Mouse (Mus musculus): Measurements from ENCODE around the gene Mb21d2.

DNA sequence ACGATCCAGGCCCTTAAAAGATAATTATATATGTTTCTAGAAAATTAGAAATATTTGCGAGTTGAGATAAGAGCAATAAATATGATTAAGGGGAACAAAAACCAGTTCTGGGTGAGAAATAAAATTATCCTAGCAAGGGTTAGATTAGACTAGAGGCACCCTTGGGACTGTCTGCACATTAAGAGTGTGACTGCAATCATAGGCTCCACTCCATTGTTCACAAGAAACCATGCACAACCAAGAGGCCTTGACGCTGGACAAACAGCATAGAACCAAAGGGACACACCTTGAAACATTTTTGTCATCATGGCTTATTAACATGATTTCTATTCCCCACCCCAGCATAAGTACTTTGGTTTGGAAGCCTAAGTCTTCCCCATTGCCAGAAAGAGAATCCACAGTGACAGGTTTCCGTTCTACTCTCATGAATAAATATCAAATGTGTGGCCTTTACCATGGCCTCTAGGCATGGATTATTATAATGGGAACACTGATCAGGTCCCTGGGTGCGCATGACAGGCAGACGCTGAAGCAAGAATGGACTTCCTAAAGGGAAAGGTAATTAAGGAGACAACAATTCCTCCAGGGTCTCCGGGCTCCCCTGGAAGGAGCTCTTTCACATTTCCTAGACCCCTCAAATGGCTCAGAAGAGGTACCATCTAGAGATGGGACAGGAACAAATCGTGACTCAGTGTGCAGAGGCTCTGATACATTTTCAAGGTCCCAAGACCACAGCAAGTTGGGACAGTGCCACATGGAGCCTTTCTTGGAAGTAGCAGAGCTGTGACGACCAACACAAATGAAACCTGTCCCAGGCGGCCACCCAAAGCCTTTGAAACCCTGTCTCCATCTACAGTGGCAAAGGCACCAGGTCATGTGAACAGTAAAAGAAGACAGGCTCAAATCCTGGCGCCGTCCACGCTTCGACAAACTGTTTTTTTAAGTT lies 26.6 kb downstream of the Mb21d2 start:
- TF ChIP-seq EP300 (IDR thresholded peaks at IDR 0.05; ENCODE audit: insufficient read depth, low read depth, low read length) (no peak), POLR2A (IDR thresholded peaks at IDR 0.05; ENCODE audit: insufficient read depth, low read length) (no peak)
